Mouse (Mus musculus) brain, embryonic 14.5 days (tissue): ENCODE data around the gene Lyst.

Experiments used
- CTCF ChIP-seq: fragments of 200-500 bp; IDR thresholded peaks from 2 replicates; pipeline ENCODE4 v1.5.1; 2012; ENCODE audit warnings: inconsistent platforms, mild to moderate bottlenecking, moderate library complexity, borderline replicate concordance; ENCODE audit not compliant: insufficient read depth, insufficient read length; ENCODE audit errors: extremely low read depth
- POLR2A ChIP-seq: fragments of 200-500 bp; IDR thresholded peaks from 2 replicates; pipeline ENCODE4 v1.6.1; 2012; ENCODE audit warnings: mild to moderate bottlenecking, inconsistent platforms, borderline replicate concordance; ENCODE audit not compliant: poor library complexity, insufficient read depth, insufficient read length, severe bottlenecking; ENCODE audit errors: extremely low read depth

GRCm38 (mm10) chr13:13781026-13781425, 190.8 kb downstream of the Lyst start:
- no peak for TF ChIP-seq CTCF
- no peak for TF ChIP-seq POLR2A
